ENCODE assay signal across 24 mouse cellular contexts in genomic region chr1:152916936-152917335, GRCm38 (mm10). TPM values are rescaled to one million over a fixed set of nuclear protein-coding genes. Genes with fewer than 3 reads are reported as not detected.
"Had no signal": no experiment of that assay in that cellular context is flagged by ENCODE, and none has a peak within 500 bp of the region (broad histone marks: within the 10 kb centered on the region; RNA-seq: fewer than 3 reads in every experiment).

No protein-coding gene starts in this region.

- ATAC-seq: liver, postnatal 0 days; lung, postnatal 0 days; midbrain, embryonic 15.5 days had no signal

- H3K36me3 ChIP-seq: kidney, embryonic 15.5 days; limb, embryonic 12.5 days; limb, embryonic 15.5 days; midbrain, embryonic 12.5 days; midbrain, embryonic 15.5 days; neural tube, embryonic 12.5 days; neural tube, embryonic 15.5 days; stomach, embryonic 15.5 days had no signal

- H3K4me2 ChIP-seq: kidney, embryonic 15.5 days; limb, embryonic 12.5 days; limb, embryonic 15.5 days; liver, embryonic 11.5 days; lung, embryonic 14.5 days; midbrain, embryonic 12.5 days; midbrain, embryonic 15.5 days; neural tube, embryonic 12.5 days; neural tube, embryonic 15.5 days; stomach, embryonic 15.5 days had no signal

- H3K4me1 ChIP-seq: limb, embryonic 12.5 days; limb, embryonic 15.5 days; midbrain, embryonic 12.5 days; midbrain, embryonic 15.5 days; neural tube, embryonic 12.5 days; neural tube, embryonic 15.5 days had no signal

- H3K9ac ChIP-seq: kidney, embryonic 15.5 days; limb, embryonic 12.5 days; limb, embryonic 15.5 days; liver, embryonic 14.5 days; liver, postnatal 0 days; lung, embryonic 14.5 days; midbrain, embryonic 12.5 days; midbrain, embryonic 15.5 days; neural tube, embryonic 12.5 days; neural tube, embryonic 15.5 days; stomach, embryonic 15.5 days had no signal

- DNase-seq: kidney, adult 8-10 months; kidney, postnatal 10 days; kidney, postnatal 36 days; left cerebral cortex, postnatal 4 days; liver, postnatal 0 days; lung, embryonic 14.5 days; right cerebral cortex, adult 18-20 months; right cerebral cortex, postnatal 14 days; spleen, adult 18-20 months; thymus, adult 18-20 months; thymus, postnatal 4 days had no signal

- H3K9me3 ChIP-seq: kidney, embryonic 15.5 days; limb, embryonic 12.5 days; limb, embryonic 15.5 days; midbrain, embryonic 12.5 days; midbrain, embryonic 15.5 days; neural tube, embryonic 12.5 days; neural tube, embryonic 15.5 days; stomach, embryonic 15.5 days had no signal

- H3K27ac ChIP-seq: kidney, embryonic 15.5 days; limb, embryonic 12.5 days; limb, embryonic 15.5 days; liver, embryonic 14.5 days; macrophage; midbrain, embryonic 12.5 days; midbrain, embryonic 15.5 days; neural tube, embryonic 12.5 days; neural tube, embryonic 15.5 days; stomach, embryonic 15.5 days had no signal

- H3K4me3 ChIP-seq: kidney, embryonic 15.5 days; limb, embryonic 12.5 days; limb, embryonic 15.5 days; midbrain, embryonic 12.5 days; midbrain, embryonic 15.5 days; neural tube, embryonic 12.5 days; neural tube, embryonic 15.5 days; stomach, embryonic 15.5 days had no signal

- H3K27me3 ChIP-seq: kidney, embryonic 15.5 days; limb, embryonic 12.5 days; limb, embryonic 15.5 days; midbrain, embryonic 12.5 days; midbrain, embryonic 15.5 days; neural tube, embryonic 12.5 days; neural tube, embryonic 15.5 days; stomach, embryonic 15.5 days had no signal

RNA-seq across cellular contexts. Expression of gene Nmnat2, which starts 37.9 kb away (rescaled TPM):
- total RNA-seq: megakaryocyte, adult 5-6 weeks had no signal
- polyA plus RNA-seq: macrophage had no signal
